Mouse (Mus musculus): ENCODE results near the gene Bckdha.

DNA sequence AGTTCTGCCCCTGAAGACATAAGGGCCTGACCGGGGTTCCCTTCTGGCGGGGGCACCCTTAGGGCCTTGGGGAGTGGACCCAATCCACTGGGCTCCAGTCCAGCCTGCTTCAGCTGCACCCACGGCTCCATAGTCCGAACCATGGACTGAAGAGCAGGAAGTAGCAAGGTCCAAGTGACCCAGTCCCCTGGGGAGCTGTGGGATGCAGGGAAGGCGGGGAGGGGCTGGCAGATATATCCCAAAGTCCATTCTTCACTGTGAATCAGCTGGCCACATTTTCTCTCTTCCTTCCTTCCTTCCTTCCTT, 43.1 kb downstream of the Bckdha start, which contains the start of gene Erich4:
- TF ChIP-seq CTCF (IDR thresholded peaks at IDR 0.05; ENCODE audit: extremely low read depth, insufficient read depth, low read length) (no peak), POLR2A (IDR thresholded peaks at IDR 0.05; ENCODE audit: extremely low read depth, insufficient read depth, low read length) (no peak)

Measured in cortical plate, adult 2 months (tissue).